Mouse (Mus musculus): Measurements from ENCODE around the gene Cftr.

Cftr gene

DNA sequence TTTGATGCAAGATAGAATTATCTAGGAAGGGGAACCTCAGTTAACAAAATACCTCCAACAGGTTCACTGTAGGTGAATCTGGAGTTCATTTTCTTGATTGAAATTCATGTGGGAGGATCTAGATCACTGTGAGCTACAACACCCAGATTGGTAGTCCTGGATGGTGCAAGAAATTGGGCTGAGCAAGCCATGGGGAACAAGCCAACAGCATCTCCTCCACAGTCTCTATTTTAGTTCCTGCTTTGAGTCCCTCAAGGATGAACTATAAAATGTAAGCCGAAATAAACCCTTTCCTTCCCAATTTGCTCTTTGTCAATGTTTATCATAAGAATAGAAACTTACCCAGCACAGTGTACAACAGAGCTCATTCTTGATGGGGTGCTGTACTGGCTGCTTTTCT is 152.5 kb downstream of the Cftr start:
- no peak for DNase-seq

DNA sequence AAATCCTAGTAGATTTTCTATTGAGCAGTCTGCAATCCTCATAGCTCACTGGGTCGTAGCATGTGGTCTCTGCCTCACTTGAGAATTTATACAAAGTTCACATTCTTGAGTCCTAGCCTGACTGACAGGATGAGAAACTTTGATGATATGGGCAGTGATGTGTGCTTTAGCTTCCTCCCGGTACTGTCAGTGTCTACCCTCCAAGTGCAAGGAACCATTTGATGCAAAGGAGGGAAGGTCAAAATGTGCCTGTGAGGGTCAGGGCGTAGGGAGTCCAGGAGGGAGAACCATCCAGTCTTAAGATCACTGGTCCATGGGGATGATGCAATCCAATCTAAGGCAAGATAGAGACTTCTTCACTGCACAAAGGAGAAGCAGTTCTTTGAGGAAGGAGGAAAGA is 164.9 kb downstream of the Cftr start:
- DNase-seq = no peak

DNA sequence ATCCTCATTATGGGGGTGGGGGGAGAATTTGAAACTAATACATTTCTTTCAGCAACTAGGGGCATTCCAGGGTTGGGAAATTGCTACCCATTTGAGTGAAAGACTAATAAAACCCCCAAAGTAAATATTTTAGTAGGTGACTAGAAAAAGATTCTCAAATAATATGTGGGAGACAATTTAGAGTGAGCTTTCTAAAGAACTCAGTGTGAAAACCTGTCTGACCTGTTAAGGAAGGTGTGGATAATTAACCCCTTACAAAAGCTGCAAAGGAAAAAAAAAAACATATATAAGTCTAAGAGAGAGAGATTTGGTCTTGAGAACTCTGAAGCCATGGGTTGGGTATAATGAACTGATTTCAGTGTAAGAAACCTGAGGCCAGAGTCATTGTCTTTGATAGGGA is 167.8 kb downstream of the Cftr start:
- DNase-seq = no peak

DNA sequence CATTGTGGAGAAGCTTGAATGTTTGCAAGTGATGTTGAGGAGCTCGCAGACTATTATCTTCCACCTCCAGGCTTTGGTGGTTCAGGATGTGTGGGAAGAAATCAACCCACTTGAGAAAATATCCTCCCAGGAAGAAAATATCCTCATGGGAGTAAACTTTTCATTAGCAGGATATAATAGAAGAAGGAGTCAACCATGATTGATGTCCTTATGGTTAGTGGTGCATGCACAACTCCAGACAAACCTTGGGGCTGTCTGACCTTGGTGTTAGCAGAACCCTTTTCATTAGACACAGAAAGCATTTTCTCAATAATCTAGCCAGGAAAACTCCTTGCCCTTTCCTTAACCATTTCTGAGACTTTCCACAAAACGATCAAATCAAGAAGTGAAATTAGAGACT is 173.8 kb downstream of the Cftr start:
- DNase-seq = no peak

DNA sequence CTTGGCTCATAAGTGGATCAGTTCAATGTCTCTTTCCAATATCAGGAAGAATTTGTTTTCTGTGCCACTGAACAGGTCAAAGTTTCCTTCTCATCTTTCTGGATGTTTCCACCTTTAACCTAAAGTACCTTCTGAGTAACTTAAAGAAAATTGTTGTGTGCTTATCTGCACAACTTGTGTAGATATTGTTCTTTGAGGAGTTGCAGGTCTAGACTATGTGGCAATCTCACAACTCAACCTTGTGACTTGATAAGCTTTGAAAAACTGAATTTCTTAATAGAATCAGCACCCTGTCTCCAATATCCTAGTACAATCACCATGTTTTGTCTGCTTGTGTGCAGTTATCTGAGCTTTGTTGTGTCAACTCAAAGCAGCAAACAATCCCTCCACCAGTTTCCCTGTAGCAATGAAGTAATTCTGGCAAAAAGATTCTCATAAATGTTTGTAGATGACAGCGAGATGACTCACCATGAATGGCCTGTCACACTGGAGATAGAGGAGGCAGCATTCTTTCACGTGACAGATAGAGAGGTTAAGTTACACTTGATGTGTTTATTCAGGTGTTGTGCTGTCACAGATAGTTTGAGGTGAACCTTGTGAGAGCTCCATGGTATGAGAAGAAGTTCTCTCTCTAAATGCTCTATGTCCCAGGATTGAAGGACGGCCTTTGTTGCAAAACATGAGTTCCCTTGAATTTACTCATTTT is 178.8 kb downstream of the Cftr start:
- DNase-seq = no peak

DNA sequence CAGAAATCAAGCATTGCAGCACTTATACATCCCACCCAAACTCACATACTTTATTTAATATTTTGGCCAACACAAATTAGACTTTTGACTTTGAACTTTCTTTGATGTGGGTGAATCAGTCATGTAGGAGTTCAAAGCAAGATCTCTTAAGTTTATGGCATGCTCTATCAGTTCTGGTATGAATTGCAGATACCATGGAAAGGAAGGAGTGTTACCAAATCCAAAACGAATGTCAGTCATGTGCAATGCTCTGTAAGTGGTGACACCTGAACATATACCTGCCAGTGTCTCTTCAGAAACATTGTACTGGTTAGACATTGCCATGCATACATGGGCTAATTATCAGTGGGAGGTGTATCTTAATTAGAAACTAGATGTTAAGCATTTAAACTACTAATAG is 189.7 kb downstream of the Cftr start:
- DNase-seq = no peak

DNA sequence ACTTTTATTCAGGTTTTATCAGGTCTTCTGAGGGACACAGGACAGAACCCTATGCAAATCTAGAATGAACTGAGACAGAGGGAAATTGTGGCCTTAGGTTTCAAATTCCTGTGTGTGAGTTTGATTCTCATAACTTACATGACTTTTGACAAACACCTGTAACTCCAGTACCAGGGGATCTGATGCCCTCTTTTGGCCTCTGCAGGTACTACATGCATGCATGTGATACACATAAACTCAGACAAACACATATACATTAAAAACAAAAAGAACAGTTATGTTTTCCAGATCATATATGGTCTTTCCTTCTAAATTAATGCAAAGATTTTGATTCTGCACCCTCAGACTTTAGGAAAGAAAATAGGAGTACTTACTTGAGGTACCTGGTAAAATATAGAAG is 190.5 kb downstream of the Cftr start:
- no peak for DNase-seq

DNA sequence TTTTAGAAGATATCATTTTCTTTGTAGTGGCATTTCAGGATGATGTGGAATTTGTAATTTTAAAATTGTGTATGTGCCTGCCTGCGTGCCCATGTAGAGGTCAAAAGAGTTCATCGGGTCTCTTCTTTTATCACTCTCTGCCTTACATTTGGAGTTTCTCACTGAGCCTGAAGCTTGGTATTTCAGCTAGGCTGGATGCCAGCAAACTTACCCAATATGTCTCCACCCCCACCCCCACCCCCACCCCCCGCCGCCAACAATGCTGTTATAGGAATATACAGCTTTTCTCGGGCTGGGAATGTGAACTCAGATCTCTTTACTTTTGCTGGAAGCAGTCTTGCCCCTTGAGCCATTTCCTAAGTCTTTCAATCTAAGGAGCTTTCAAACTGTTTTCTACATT is 191.7 kb downstream of the Cftr start:
- DNase-seq = no peak

DNA sequence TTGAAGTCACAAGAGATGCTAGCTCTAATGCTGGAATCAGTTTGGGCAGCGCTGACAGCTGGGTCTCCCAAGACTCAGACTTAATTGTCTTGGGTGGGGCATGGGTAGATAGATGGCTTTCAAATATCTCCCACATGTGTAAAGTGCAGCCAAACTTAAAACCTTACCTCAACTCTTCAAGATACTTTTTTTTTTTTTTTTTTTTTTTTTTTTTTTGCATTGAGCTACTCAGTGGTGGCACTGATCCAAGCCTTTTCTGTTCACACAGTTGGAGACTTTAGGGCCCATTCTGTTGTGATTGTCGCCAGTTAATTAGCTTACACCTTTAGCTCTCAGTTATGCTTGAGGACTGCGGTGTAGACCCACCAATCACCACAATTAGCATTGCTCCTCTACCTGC is 198.6 kb downstream of the Cftr start:
- no peak for DNase-seq

DNA sequence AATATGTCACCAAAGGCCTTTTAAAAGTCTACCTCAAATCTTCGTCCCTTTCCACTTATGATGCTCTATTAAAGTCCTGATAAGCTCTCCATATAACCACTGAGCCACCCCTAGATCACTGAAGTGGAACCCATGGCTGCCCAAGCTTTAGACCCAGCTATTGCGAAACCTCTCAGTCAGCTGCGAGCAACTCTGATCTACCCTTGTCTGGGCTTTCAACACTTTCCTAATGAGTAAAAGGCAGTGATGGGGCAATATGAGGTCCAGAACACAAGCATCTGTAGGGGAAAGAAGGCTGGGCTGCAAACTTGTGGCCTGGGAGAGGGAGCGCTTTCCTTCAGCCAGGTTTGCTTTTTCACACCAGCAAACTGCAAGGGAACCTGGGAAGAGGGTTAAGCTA is 199.2 kb downstream of the Cftr start:
- DNase-seq = no peak
